Mouse (Mus musculus) spleen, postnatal 36 days (tissue): ENCODE results near the gene Baz2a.

Experiments used
- DNase-seq, 2 experiments: peaks; one replicate each; pipeline ENCODE4 v3.0.0; 2022; ENCODE audit warnings: low spot score in 2 of 2, mixed read lengths in 1 of 2

Baz2a gene

GRCm38 (mm10) chr10:128175996-128176755 lies 84.8 kb downstream of the Baz2a start:
- DNase-seq = peak; percentile 74 to 76

DNA sequence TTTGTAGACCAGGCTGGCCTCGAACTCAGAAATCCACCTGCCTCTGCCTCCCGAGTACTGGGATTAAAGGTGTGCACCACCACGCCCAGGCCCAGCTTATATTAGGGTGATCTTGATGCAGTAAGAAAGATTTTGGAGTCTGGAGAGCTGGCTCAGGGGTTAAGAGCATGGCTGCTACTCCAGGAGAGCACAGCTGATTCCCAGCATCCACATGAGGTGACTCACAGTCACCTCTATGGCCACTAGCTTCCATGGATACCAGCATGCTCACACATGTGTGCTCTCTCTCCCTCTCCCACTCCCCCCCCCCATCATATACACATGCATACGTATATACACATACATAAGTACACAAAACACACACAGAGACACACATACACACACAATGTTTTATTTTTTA lies 85.9 kb downstream of the Baz2a start:
- no peak for DNase-seq
